Mouse (Mus musculus): ENCODE results near the gene Tldc1.

DNA sequence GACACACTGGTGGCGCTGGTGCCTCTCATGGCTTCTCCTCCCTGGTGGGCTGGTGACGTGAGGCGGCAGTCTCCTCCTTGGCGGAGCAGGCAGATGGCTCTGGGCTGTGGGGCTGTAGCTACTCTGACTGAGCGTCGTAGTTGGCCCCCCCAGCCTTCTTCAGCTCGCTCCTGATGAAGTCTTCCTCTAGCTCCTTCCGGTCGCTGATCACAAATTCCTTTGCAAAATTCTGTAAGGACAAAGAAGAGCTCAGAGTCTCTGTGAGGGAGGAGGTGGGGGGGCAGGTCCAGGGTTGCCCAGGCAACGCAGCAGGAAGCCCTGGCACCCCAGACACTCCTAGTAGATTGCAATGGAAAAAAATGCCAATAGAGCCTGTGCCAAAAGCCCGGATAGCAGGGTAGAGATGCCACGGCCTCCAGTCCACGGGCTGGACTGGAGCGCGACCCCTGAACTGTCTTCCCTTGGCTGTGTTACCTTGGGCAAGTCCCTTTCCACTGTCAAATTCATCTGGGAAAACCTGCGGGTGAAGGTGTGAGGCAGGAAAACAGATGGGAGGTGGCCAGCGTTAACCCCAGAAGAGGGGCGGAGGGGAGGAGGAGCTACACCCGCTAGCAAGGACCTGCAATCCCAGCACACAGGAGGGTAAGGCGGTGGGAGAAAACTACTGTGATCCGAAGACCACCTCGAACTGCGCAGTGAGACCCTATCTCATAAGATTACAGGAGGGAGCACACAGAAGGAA lies 32.1 kb upstream of the Tldc1 start:
- TF ChIP-seq CTCF (IDR thresholded peaks at IDR 0.05; ENCODE audit: borderline replicate concordance, extremely low read depth, insufficient read depth, insufficient read length) = no peak
- TF ChIP-seq POLR2A (IDR thresholded peaks at IDR 0.05; ENCODE audit: borderline replicate concordance, extremely low read depth, insufficient read depth, insufficient read length, poor library complexity, severe bottlenecking) = no peak

All from brain, embryonic 14.5 days (tissue).